Mouse (Mus musculus) colon, adult 2 months (tissue): ENCODE data around the gene H2-DMb2. TPM values are rescaled to one million over a fixed set of nuclear protein-coding genes. Genes with fewer than 3 reads are reported as not detected.

Experiments used
- polyA plus RNA-seq: library from polyadenylated mRNA; depleted of rRNA; stranded (reverse); fragments of >200 nt; gene quantifications from 2 replicates; pipeline ENCODE4 v1.2.3, GENCODE M21; 2012; rRNA removed

Gene H2-DMb2
- polyA plus RNA-seq = 18.1 and 19.6 TPM in 2 replicates

DNA sequence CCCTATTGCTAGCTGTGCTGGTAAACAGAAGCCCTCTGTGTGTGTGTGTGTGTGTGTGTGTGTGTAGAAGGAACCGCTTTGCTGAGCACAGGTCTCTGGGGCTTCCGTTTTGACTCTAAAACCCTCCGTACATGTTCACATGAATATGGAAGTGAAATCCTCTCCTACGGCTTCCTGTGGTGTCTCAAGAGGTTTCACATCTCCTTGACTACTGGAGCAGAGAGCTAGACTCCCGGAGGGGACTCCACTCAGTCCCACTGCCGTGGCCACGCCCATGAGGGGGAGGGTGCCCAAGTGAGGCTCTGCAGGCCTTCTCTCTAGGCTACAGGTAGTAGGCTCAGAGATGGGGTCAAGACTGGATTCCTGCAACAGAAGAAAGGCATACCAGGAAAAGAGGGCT, at the start of gene H2-DMb2:
Gene H2-DMb2, plus strand, starts transcription at position 275 of the 400 bp plus-strand sequence.

DNA sequence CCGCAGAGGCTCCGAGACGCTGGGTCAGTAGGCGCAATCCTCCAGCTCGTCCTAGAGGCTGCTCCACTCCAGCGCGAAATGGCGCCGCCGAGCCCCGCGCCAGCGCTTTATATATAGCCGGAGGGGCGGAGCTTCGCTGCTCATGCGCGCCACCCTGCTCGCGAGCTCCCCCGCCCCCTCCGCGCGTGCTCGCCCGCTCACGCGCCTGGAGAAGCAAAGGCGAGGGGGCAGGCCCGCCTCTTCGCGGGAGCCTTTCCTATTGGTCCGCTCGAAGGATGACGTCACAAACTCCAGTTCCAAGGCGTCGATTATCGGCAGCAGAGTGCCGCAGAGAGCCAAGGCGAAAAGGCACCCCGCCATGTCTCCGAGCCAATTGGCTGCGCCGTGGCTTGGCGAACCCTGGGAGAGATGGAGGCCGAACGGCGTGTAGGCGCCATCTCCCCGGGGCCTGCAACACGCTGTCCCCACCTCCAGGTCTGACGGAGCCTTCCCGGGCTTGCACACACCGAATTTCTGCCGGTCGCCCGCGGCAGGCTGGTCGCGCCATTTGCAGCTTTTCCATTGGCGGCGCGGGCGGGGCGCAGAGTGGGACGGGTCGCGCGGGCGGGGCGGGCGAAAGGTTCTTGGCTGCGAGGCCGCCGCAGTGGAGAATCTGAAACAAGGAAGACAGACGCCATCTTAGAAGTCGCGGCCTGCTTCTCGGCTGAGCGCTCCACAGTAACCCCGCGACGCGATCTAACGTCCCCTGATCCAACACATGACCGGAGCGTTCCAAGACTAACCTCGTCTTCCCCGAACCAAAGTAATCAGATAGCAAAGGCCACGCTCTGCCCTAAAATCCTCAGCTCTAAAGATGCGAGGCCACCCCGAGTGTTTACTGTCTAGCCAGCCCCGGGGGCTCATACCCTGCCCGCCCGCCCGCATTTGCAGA, 23.6 kb upstream of the H2-DMb2 start, which contains the start of gene H2-DMa:
Gene H2-DMa, plus strand, starts transcription at position 293 of the 931 bp plus-strand sequence.

DNA sequence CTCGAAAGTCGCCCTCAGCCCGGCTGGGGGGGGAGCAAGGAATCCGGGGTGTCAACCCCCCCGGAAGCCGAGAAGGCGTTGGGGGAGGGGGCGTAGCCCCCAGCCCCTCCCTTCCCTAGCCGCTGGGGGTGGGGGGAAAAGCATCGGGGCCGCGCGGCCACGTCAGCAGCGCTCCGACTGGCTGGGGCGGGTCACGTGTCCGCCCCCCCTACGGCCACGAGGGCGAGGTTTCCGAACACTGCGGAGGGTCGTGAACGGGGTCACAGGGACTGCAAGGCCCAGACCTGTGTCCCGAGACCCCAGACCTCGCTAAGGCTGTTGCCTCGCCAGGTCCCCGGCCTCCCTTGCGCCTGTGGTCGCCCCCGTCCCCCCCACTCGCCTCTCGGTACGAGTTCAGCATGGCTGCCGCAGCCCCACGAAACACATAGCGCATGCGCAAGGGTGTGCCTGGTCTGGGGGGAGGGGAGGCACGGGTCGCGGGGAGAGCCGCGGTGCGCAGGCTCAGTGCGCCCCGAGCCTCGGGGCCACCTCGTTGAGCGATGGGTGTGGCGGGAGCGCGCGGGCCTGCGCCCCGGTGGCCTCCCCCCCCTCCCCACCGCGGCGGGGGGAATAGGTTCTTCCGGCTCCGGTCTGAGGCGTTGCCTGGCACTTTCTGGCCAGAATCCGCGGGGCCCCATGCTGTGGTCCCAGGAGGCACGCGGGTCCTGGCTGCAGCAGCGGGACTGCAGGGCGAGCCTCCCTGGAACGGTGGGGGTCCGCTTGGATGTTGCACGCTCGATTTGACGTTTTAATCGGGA, 20.7 kb upstream of the H2-DMb2 start, which contains the start of gene Brd2:
Gene Brd2, minus strand, starts transcription at position 447 of the 797 bp plus-strand sequence.

DNA sequence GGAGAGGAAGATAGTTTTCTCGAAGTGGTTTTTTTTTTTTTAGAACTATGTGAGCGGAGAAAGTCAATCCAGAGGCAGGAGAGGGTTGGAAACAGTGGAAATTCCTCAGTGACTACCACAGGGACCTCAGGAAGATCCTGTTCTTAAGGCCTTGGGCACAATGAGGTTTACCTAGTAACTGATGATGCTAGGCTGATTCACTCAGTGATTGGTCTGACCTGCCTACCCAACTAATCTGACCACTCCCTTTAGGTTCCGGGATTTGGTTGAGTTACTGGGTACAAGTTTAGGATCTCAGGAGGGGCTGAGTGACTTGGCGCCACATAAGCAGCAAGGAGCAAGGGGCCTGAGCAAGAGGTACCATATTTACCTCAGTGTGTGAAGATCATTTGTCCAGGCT, 9.8 kb downstream of the H2-DMb2 start, which contains the start of gene H2-DMb1:
Gene H2-DMb1, plus strand, starts transcription at position 150 of the 400 bp plus-strand sequence.

DNA sequence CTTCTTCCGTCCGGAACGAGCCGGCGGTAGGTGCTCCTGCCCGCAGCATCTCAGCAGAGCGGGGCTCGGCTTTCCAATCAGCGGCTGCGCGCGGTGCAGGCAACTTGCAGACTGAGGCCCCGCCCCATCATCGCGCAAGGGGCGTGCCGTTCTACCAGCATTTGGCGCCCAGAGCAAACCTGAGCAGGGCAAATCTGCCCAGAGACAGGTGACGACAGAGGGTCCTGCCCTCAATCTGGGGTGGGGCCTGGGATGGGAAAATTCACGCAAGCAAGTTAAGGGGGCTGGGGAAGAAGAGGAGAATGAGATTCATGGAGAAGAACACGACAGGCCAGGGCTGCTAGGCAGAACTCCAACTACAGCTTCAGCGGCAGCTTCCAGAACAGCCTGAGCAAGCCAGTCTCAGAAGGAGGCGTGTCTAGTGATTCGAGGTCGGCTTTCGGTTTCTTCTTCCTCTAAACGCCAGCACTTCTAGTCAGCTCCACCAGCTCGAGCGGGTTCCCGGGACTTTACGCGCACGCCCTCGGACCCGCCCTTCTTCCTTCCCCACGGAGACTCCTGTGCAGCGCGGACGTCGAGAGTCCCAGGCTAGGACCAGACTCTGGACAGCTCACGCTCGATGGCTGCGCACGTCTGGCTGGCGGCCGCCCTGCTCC, 44.3 kb downstream of the H2-DMb2 start, which contains the start of the genes Tap1 and Psmb9:
Gene Tap1, plus strand, starts transcription at position 293 of the 656 bp plus-strand sequence.
Gene Psmb9, minus strand, starts transcription at position 504 of the 656 bp plus-strand sequence.

DNA sequence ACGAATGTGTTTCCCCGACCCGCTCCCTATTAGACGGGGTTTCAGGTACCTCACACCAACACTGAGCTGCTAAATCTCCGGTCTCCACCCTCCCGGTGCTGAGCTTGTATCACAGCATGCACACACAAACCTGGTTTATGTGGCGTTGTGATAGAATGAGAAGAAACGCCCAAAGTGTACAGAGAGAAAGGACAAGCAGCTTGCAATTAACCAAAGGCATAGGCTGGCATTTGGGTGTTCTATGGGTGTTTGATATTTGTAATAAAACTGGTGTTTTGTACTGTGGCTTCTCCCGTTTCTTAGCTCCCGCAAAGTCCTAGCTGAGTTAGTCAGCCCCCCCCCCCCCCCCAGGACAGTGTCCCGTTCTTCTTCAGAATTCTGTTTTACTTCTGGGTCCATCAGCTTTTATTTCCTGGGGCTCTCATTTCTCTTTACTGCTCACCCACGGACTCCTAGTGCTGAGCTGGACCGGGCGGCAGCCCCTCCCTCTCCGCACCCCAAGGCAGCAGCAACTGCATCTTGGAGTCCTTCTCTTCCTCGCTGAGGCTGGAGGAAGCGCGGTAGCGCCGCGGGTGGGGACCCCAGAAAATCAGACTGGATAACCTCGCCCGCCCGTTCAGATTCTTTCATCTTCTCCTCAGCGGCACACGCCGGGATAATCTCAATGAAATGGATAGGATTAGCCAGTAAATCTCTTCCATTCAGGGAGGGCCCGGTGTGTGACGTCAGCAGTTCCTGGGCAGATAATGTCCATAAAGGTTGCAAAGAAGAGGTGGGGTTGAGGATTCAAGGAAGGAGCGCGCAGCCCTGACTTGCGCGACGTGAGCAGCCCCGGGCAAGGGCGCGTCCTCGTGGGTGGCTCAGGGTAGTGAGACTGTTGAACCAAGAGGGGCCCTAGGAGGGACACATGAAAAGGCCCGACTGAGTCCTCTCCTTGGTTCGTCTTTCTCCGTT, 54.1 kb downstream of the H2-DMb2 start, which contains the start of gene Psmb8:
Gene Psmb8, plus strand, starts transcription at position 781 of the 954 bp plus-strand sequence.

Other genes starting within 250 kb of the H2-DMb2 start
- not detected in 2 replicates for gene Platr17, start 238.2 kb upstream of the H2-DMb2 start, polyA plus RNA-seq
- 32.6 and 36.6 TPM in 2 replicates for gene Daxx, start 233.9 kb upstream of the H2-DMb2 start, polyA plus RNA-seq
- gene Tapbp, start 227.4 kb upstream of the H2-DMb2 start, polyA plus RNA-seq = 244 and 249 TPM in 2 replicates
- 97.9 and 111 TPM in 2 replicates for gene Zbtb22, start 227.4 kb upstream of the H2-DMb2 start, polyA plus RNA-seq
- 131 and 156 TPM in 2 replicates for gene Rgl2, start 213.8 kb upstream of the H2-DMb2 start, polyA plus RNA-seq
- gene Pfdn6, start 203.0 kb upstream of the H2-DMb2 start, polyA plus RNA-seq = 18.8 and 21.1 TPM in 2 replicates
- 15.9 and 18.7 TPM in 2 replicates for gene Wdr46, start 202.6 kb upstream of the H2-DMb2 start, polyA plus RNA-seq
- gene B3galt4, start 191.8 kb upstream of the H2-DMb2 start, polyA plus RNA-seq = 24.6 and 27.7 TPM in 2 replicates
- gene Vps52, start 187.5 kb upstream of the H2-DMb2 start, polyA plus RNA-seq = 54.1 and 71.0 TPM in 2 replicates
- gene Rps18, start 187.3 kb upstream of the H2-DMb2 start, polyA plus RNA-seq = 366 and 518 TPM in 2 replicates
- gene H2-K1, start 143.0 kb upstream of the H2-DMb2 start, polyA plus RNA-seq = 2,709 and 3,111 TPM in 2 replicates
- gene Ring1, start 118.6 kb upstream of the H2-DMb2 start, polyA plus RNA-seq = 80.0 and 97.6 TPM in 2 replicates
- gene H2-Ke6, start 115.2 kb upstream of the H2-DMb2 start, polyA plus RNA-seq = 114 and 160 TPM in 2 replicates
- 206 and 248 TPM in 2 replicates for gene Slc39a7, start 111.6 kb upstream of the H2-DMb2 start, polyA plus RNA-seq
- 83.2 and 89.6 TPM in 2 replicates for gene Rxrb, start 111.5 kb upstream of the H2-DMb2 start, polyA plus RNA-seq
- gene Col11a2, start 103.9 kb upstream of the H2-DMb2 start, polyA plus RNA-seq = 1.3 and 1.8 TPM in 2 replicates
- gene H2-Oa, start 51.0 kb upstream of the H2-DMb2 start, polyA plus RNA-seq = 8.8 and 10.4 TPM in 2 replicates
- gene H2-DMa, start 23.8 kb upstream of the H2-DMb2 start, polyA plus RNA-seq = 33.6 and 41.0 TPM in 2 replicates
- gene Brd2, start 20.7 kb upstream of the H2-DMb2 start, polyA plus RNA-seq = 82.1 and 90.7 TPM in 2 replicates
- 38.9 and 63.4 TPM in 2 replicates for gene H2-DMb1, start 9.8 kb downstream of the H2-DMb2 start, polyA plus RNA-seq
- gene Tap1, start 44.2 kb downstream of the H2-DMb2 start, polyA plus RNA-seq = 27.1 and 29.4 TPM in 2 replicates
- 46.3 and 67.5 TPM in 2 replicates for gene Psmb9, start 44.5 kb downstream of the H2-DMb2 start, polyA plus RNA-seq
- gene Psmb8, start 54.4 kb downstream of the H2-DMb2 start, polyA plus RNA-seq = 54.9 and 80.3 TPM in 2 replicates
- 37.1 and 41.0 TPM in 2 replicates for gene Tap2, start 60.2 kb downstream of the H2-DMb2 start, polyA plus RNA-seq
- gene H2-Ob, start 95.6 kb downstream of the H2-DMb2 start, polyA plus RNA-seq = 6.4 and 7.8 TPM in 2 replicates
- gene H2-Ab1, start 114.4 kb downstream of the H2-DMb2 start, polyA plus RNA-seq = 668 and 781 TPM in 2 replicates
- 183 and 216 TPM in 2 replicates for gene H2-Aa, start 144.5 kb downstream of the H2-DMb2 start, polyA plus RNA-seq
- gene H2-Eb1, start 162.6 kb downstream of the H2-DMb2 start, polyA plus RNA-seq = 135 and 141 TPM in 2 replicates
- 0.58 and 0.68 TPM in 2 replicates for gene H2-Eb2, start 182.4 kb downstream of the H2-DMb2 start, polyA plus RNA-seq
- gene Btnl2, start 211.5 kb downstream of the H2-DMb2 start, polyA plus RNA-seq = 2.4 and 4.6 TPM in 2 replicates
- 21.4 and 24.2 TPM in 2 replicates for gene Btnl1, start 233.8 kb downstream of the H2-DMb2 start, polyA plus RNA-seq